Mouse (Mus musculus) embryonic facial prominence, embryonic 15.5 days (tissue): ENCODE measurements around the gene Prkci. TPM values are rescaled to one million over a fixed set of nuclear protein-coding genes. Genes with fewer than 3 reads are reported as not detected.

Experiments
- ATAC-seq: fragments of 200-750 bp; cut with Nextera tagmentation; 2 replicates; pipeline ENCODE4 v1.8.0; 2017; ENCODE audit warnings: low read depth, moderate TSS enrichment; ENCODE audit not compliant: insufficient number of reproducible peaks, low FRiP score, low TSS enrichment
- H3K27ac ChIP-seq: fragments of 300-500 bp; sonication (generic); replicated peaks from 2 replicates; pipeline ENCODE4 v1.5.1; 2015; ENCODE audit warnings: mild to moderate bottlenecking, inconsistent platforms
- H3K27me3 ChIP-seq: fragments of 300-500 bp; sonication (generic); 2 replicates; pipeline ENCODE4 v1.6.1; 2015; ENCODE audit warnings: inconsistent platforms
- H3K36me3 ChIP-seq: fragments of 300-500 bp; sonication (generic); 2 replicates; pipeline ENCODE4 v1.6.1; 2015; ENCODE audit warnings: mild to moderate bottlenecking, inconsistent platforms
- H3K4me1 ChIP-seq: fragments of 300-500 bp; sonication (generic); 2 replicates; pipeline ENCODE4 v1.6.1; 2015; ENCODE audit warnings: inconsistent platforms
- H3K4me2 ChIP-seq: fragments of 300-500 bp; sonication (generic); replicated peaks from 2 replicates; pipeline ENCODE4 v1.6.1; 2015; ENCODE audit warnings: mild to moderate bottlenecking, inconsistent platforms
- H3K4me3 ChIP-seq: fragments of 300-500 bp; sonication (generic); replicated peaks from 2 replicates; pipeline ENCODE4 v1.5.1; 2015; ENCODE audit warnings: mild to moderate bottlenecking, inconsistent platforms
- H3K9ac ChIP-seq: fragments of 300-500 bp; sonication (generic); 2 replicates; pipeline ENCODE4 v1.6.1; 2015; ENCODE audit warnings: inconsistent platforms
- H3K9me3 ChIP-seq: fragments of 300-500 bp; sonication (generic); replicated peaks from 2 replicates; pipeline ENCODE4 v1.6.1; 2016; ENCODE audit warnings: inconsistent platforms
- WGBS: fragments of 180-500 bp; shearing (Covaris S2); methylation state at CpG from one replicate; pipeline ENCODE4 v1.1.7; 2015; 5-methylcytosine and 5-hydroxymethylcytosine counted together
- polyA plus RNA-seq: library from polyadenylated mRNA; unstranded; fragments of >200 nt; fragmentation: Nextera tagmentation; extraction: Ambion mirVana; gene quantifications from 2 replicates; pipeline ENCODE4 v1.2.1, GENCODE M21; 2015

Prkci gene
- polyA plus RNA-seq, 1 experiment from 2014 or later = 35.8 TPM

- no peak overlapping the region for H3K4me2 ChIP-seq
- H3K36me3 ChIP-seq = peaks cover 24% of the 10 kb centered on the region
- no peaks in the 10 kb centered on the region for H3K27me3 ChIP-seq
- H3K4me1 ChIP-seq = no peaks in the 10 kb centered on the region
- H3K4me3 ChIP-seq = no peak overlapping the region
- H3K27ac ChIP-seq = no peak overlapping the region
- H3K9ac ChIP-seq = no peak overlapping the region
- ATAC-seq = no peak
- 81% methylated on average over 9 of the region's 9 CpGs for WGBS
- H3K9me3 ChIP-seq = no peaks in the 10 kb centered on the region
Observed at GRCm38 (mm10) chr3:31051730-31052129, 56.2 kb downstream of the Prkci start.

DNA sequence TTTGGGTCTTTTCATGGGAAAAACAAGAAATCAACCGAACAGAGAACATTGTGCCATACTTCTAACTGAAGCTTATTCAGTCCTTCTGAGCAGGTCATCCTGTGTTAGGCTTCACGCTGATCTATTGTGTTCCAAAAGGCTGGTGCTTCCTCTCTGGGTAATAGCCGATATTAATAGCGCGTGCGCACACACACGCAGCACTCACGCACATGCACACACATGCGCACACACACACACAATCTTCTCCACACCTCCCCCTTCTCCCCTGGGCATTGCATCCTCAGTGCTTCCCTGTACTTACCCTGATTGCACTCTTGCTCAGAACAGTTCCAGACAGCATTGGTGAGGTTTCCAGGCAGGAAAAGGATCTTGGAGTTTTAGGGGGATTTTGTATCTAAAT is 57.6 kb downstream of the Prkci start:
- no peaks in the 10 kb centered on the region for H3K27me3 ChIP-seq
- peaks cover 21% of the 10 kb centered on the region for H3K36me3 ChIP-seq
- no peak overlapping the region for H3K27ac ChIP-seq
- WGBS = 86% methylated on average over 9 of the region's 9 CpGs
- no peak overlapping the region for H3K4me3 ChIP-seq
- H3K4me1 ChIP-seq = no peaks in the 10 kb centered on the region
- no peaks in the 10 kb centered on the region for H3K9me3 ChIP-seq
- no peak for ATAC-seq
- no peak overlapping the region for H3K4me2 ChIP-seq
- no peak overlapping the region for H3K9ac ChIP-seq

- Histone ChIP-seq H3K4me2 (no peak overlapping the region), H3K9me3 (no peaks in the 10 kb centered on the region), H3K36me3 (peaks cover 4% of the 10 kb centered on the region; the same call in 1 of the 2 replicates), H3K27ac (no peak overlapping the region), H3K4me3 (no peak overlapping the region), H3K4me1 (no peaks in the 10 kb centered on the region), H3K9ac (no peak overlapping the region), H3K27me3 (no peaks in the 10 kb centered on the region)
- 88% methylated on average over 8 of the region's 8 CpGs for WGBS
- no peak for ATAC-seq
Observed at GRCm38 (mm10) chr3:31054888-31055287, 59.3 kb downstream of the Prkci start.

DNA sequence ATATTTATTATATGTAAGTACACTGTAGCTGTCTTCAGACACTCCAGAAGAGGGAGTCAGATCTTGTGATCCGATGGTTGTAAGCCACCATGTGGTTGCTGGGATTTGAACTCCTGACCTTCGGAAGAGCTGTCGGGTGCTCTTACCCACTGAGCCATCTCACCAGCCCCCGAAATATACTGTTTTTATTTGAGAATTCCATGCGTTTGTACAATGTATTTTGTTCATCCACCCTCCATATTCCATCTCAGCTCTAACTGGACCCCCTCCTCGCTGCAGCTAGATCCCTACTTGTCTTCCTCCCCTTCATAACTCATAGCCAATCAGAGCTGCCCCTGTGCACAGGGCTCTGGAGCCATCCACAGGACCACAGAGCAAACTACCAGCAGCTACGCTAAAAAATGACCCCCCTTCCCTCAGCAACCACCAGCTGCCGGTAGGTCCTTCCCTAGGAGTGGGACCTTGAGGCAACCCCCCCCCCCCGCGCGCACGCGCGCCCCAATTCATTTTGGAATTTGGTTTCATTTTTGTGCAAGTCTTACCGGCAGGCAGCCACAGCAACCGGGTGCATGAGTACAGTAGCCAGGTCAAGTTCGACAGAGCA is 60.6 kb downstream of the Prkci start:
- H3K9ac ChIP-seq = no peak overlapping the region
- no peaks in the 10 kb centered on the region for H3K9me3 ChIP-seq
- H3K4me1 ChIP-seq = peaks cover 5% of the 10 kb centered on the region
- H3K4me2 ChIP-seq = peak overlapping the region; percentile 43
- peak overlapping the region; percentile 43 for H3K4me3 ChIP-seq
- H3K27me3 ChIP-seq = no peaks in the 10 kb centered on the region
- ATAC-seq = peak; percentile 63; the same call in 1 of the 2 replicates
- H3K27ac ChIP-seq = peak overlapping the region; percentile 70
- peaks cover 4% of the 10 kb centered on the region; the same call in 1 of the 2 replicates for H3K36me3 ChIP-seq
- 21% methylated on average over 17 of the region's 17 CpGs for WGBS

- Histone ChIP-seq H3K36me3 (no peaks in the 10 kb centered on the region), H3K27me3 (no peaks in the 10 kb centered on the region), H3K4me1 (peaks cover 9% of the 10 kb centered on the region), H3K9ac (0 out of 2 replicates have a peak overlapping the region, but pooled peaks have one; percentile 0), H3K4me3 (peak overlapping the region; percentile 43), H3K9me3 (no peaks in the 10 kb centered on the region), H3K27ac (peak overlapping the region; percentile 70), H3K4me2 (peak overlapping the region; percentile 43)
- 1% methylated on average over 30 of the region's 30 CpGs for WGBS
- peak; percentile 84 for ATAC-seq
Observed at GRCm38 (mm10) chr3:31056651-31057627, 61.4 kb downstream of the Prkci start.

DNA sequence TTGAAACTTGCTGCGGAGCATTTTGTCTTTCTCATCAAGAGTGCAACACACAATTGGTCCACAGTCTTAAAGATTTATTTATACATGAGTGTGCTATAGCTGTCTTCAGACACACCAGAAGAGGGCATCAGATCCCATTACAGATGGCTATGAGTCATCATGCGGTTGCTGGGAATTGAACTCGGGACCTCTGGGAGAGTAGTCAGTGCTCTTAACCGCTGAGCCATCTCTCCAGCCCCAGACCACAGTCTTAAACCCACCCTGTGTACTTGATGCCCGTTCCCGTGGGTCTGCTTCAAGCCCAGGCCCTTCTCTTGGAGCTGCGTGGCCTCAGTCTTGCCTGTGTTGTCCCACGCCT is 65.2 kb downstream of the Prkci start:
- no peak overlapping the region; the same call in 1 of the 2 replicates for H3K27ac ChIP-seq
- no peaks in the 10 kb centered on the region for H3K9me3 ChIP-seq
- no peak for ATAC-seq
- H3K4me1 ChIP-seq = peaks cover 9% of the 10 kb centered on the region
- 0 out of 2 replicates have a peak overlapping the region, but pooled peaks have one; percentile 13 for H3K4me2 ChIP-seq
- H3K36me3 ChIP-seq = no peaks in the 10 kb centered on the region
- WGBS = 63% methylated on average over 8 of the region's 8 CpGs
- H3K4me3 ChIP-seq = no peak overlapping the region
- H3K9ac ChIP-seq = no peak overlapping the region
- no peaks in the 10 kb centered on the region for H3K27me3 ChIP-seq

DNA sequence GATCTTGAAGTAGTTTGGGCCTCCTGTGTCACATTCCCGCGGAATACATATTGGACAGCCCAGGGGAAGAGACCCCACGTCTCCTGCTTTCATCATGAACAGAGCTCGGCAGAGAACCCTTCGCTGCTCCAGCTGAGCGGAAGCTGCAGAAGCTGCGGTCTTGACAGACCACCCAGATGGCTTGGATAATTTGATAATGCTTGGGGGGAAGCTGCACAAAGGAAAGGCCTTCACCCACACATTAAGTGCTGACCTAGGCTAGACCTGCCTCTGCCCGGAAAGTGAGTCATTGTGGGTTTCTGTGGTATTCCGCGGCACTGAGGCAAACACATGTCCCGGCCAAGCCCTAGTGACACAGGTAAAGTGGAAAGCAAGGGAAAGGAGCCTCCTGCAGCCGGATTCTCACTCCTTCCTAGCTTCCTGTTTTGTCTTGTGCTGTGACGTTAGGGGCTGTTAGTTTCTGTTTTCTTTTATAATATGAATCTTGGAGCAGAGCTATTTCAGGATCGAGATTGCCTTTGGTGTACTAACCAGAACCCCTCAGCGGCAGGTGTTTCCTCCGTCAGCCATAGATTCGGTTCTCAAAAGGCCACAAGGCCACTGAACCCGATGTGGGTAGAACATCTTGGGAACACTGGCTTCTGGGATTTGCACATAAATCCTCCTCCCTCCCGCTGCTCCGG is 65.7 kb downstream of the Prkci start:
- H3K4me2 ChIP-seq = 0 out of 2 replicates have a peak overlapping the region, but pooled peaks have one; percentile 13
- H3K9ac ChIP-seq = no peak overlapping the region
- peaks cover 9% of the 10 kb centered on the region for H3K4me1 ChIP-seq
- WGBS = 36% methylated on average over 20 of the region's 20 CpGs
- no peak overlapping the region; the same call in 1 of the 2 replicates for H3K27ac ChIP-seq
- H3K36me3 ChIP-seq = no peaks in the 10 kb centered on the region
- no peaks in the 10 kb centered on the region for H3K27me3 ChIP-seq
- no peak overlapping the region for H3K4me3 ChIP-seq
- ATAC-seq = no peak
- H3K9me3 ChIP-seq = no peaks in the 10 kb centered on the region

GRCm38 (mm10) chr3:31061786-31062120 is 66.2 kb downstream of the Prkci start:
- no peaks in the 10 kb centered on the region for H3K9me3 ChIP-seq
- no peak overlapping the region for H3K9ac ChIP-seq
- 68% methylated on average over 4 of the region's 4 CpGs for WGBS
- no peak for ATAC-seq
- peaks cover 9% of the 10 kb centered on the region for H3K4me1 ChIP-seq
- H3K27me3 ChIP-seq = no peaks in the 10 kb centered on the region
- H3K27ac ChIP-seq = no peak overlapping the region
- H3K4me2 ChIP-seq = no peak overlapping the region
- no peak overlapping the region for H3K4me3 ChIP-seq
- no peaks in the 10 kb centered on the region for H3K36me3 ChIP-seq

DNA sequence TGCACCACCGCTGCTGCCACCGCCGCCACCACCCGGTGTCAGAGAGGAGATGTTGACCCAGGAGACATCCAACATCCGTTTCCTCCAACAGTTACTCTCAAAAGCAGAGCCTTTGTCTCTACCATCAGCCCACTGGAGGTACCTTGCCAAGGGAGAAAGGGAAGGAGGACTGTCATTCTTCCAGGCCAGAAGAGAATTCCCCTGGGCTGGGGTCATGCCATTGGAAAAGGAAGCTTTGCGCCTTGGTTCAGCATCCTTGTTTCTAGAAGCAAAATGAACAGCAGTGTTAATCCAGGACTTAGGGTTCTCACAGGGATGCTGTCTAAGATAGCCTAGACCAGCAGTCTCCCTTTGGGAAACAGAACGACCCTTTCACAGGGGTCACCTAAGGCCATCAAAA is 66.8 kb downstream of the Prkci start:
- no peak for ATAC-seq
- 85% methylated on average over 7 of the region's 7 CpGs for WGBS

DNA sequence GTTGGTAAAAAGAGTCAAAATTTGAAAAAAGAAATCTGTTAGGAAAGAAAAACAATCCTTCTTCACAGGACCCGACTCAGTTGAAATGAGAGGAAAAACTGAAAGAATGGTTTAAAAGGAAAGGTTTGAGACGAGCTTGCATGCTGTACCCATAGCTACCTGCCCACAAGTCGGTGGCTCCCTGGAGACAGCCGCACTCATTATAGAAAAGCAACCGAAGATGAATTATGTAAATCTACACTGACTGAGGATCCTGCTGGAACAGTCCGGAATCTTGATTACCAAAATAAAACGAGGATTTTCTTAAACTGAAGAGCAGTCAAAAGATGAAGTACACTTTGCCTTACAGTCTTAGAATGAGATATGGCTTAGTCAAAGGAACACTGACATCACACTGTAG is 72.9 kb downstream of the Prkci start:
- H3K4me2 ChIP-seq = no peak overlapping the region
- H3K9ac ChIP-seq = no peak overlapping the region
- no peaks in the 10 kb centered on the region for H3K36me3 ChIP-seq
- H3K4me3 ChIP-seq = no peak overlapping the region
- no peak for ATAC-seq
- H3K27me3 ChIP-seq = no peaks in the 10 kb centered on the region
- WGBS = 77% methylated on average over 7 of the region's 7 CpGs
- no peak overlapping the region for H3K27ac ChIP-seq
- no peaks in the 10 kb centered on the region for H3K4me1 ChIP-seq
- H3K9me3 ChIP-seq = no peaks in the 10 kb centered on the region

More for the DNA sequence above, 66.8 kb downstream of the Prkci start:
- Histone ChIP-seq H3K27ac (no peak overlapping the region), H3K36me3 (no peaks in the 10 kb centered on the region), H3K9ac (no peak overlapping the region), H3K9me3 (no peaks in the 10 kb centered on the region), H3K4me3 (no peak overlapping the region), H3K4me1 (peaks cover 9% of the 10 kb centered on the region), H3K4me2 (no peak overlapping the region), H3K27me3 (no peaks in the 10 kb centered on the region)

DNA sequence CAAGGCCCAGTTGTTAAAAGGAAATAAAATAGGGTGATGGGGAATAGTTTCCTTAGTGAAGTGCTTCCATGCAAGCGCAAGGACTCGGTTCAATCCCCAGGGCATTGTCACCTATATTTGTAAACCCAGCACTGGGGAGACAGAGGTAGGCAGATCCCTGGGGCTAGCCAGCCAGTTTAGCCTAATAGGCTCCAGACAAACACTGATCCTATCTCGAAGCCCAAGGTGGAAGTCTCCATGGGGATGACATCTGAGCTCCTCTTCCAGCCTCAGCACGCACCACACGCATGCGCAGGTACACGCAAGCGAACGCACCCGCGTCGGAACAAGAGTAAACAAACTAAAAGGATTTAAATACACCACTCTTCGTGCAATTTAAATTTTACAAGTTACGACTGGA is 76.3 kb downstream of the Prkci start:
- WGBS = 66% methylated on average over 14 of the region's 14 CpGs
- no peaks in the 10 kb centered on the region for H3K27me3 ChIP-seq
- peak overlapping the region; percentile 19 for H3K4me2 ChIP-seq
- H3K9ac ChIP-seq = no peak overlapping the region
- H3K9me3 ChIP-seq = no peaks in the 10 kb centered on the region
- H3K4me3 ChIP-seq = 0 out of 2 replicates have a peak overlapping the region, but pooled peaks have one; percentile 4
- no peaks in the 10 kb centered on the region for H3K4me1 ChIP-seq
- H3K36me3 ChIP-seq = no peaks in the 10 kb centered on the region
- peak; percentile 60; the same call in 1 of the 2 replicates for ATAC-seq
- H3K27ac ChIP-seq = no peak overlapping the region
